Mouse (Mus musculus) heart, adult 2 months (tissue): Measurements from ENCODE around the gene Lrrfip2.

Source experiments
- CTCF ChIP-seq: fragments of 200-600 bp; IDR thresholded peaks from 2 replicates; pipeline ENCODE4 v1.8.1; 2022; ENCODE audit warnings: antibody characterized with exemption, mild to moderate bottlenecking, moderate library complexity
- EP300 ChIP-seq: fragments of 200-500 bp; IDR thresholded peaks from 2 replicates; pipeline ENCODE4 v1.6.1; 2011; ENCODE audit warnings: low read depth, low read length, control low read depth; ENCODE audit not compliant: insufficient read depth
- POLR2A ChIP-seq: fragments of 200-500 bp; IDR thresholded peaks from 2 replicates; pipeline ENCODE4 v1.6.1; 2011; ENCODE audit warnings: mild to moderate bottlenecking, low read depth, low read length, control low read depth; ENCODE audit not compliant: insufficient read depth

GRCm38 (mm10) chr9:111094626-111095025 is 22.8 kb upstream of the Lrrfip2 start:
- no peak for TF ChIP-seq CTCF
- no peak for TF ChIP-seq POLR2A
- no peak for TF ChIP-seq EP300
